20 mouse cellular contexts compared by ENCODE assay signal in the genomic region with DNA sequence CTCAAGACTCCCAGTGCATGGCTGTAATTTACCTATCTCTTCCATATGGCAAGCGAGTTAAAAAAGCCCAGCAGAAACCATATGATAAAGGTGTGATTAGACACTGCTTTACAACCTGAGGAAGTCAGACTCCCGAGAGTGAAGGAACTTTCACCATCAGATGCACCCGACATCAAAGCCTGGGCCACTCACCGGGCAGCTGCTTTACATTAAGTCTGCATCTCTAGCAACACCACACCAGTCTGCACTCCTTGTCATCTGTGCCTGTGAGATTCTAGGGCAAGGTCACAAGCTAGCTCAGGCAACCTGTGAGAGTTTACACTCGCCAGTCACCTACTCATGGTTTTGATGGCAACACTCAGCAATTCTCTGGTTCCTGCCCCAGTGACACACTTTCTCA.
DNase-seq lines count a peak whose midpoint lies in the region; ATAC-seq lines count a peak whose summit lies in the region.
"Had no signal": no experiment of that assay in that cellular context is flagged by ENCODE, and none has a peak within 500 bp of the region (broad histone marks: within the 10 kb centered on the region; RNA-seq: fewer than 3 reads in every experiment).

No protein-coding gene starts in this region.

- no peak for ATAC-seq in neural tube, embryonic 15.5 days (ENCODE audit: low FRiP score)
- ATAC-seq in embryonic facial prominence, embryonic 11.5 days (replicated peaks; ENCODE audit: insufficient number of reproducible peaks, low FRiP score, low TSS enrichment, low read depth): no peak
- ATAC-seq in limb, embryonic 12.5 days (ENCODE audit: insufficient number of reproducible peaks, insufficient read depth, low FRiP score, low TSS enrichment, low read depth): 0 out of 2 replicates have a peak, but pooled peaks have one; percentile 37
- ATAC-seq in kidney, embryonic 15.5 days (replicated peaks; ENCODE audit: low FRiP score): no peak
- ATAC-seq: forebrain, embryonic 13.5 days; forebrain, postnatal 0 days; hindbrain, postnatal 0 days had no signal

- H3K4me2 ChIP-seq in neural tube, embryonic 15.5 days: no peak overlapping the region
- H3K4me2 ChIP-seq in embryonic facial prominence, embryonic 11.5 days (ENCODE audit: low read depth, low read length): no peak overlapping the region
- H3K4me2 ChIP-seq in limb, embryonic 12.5 days: no peak overlapping the region
- H3K4me2 ChIP-seq in kidney, embryonic 15.5 days: no peak overlapping the region
- H3K4me2 ChIP-seq: embryonic facial prominence, embryonic 13.5 days; forebrain, embryonic 13.5 days; heart, embryonic 13.5 days; hindbrain, embryonic 12.5 days had no signal

- H3K9ac ChIP-seq in neural tube, embryonic 15.5 days (replicated peaks): no peak overlapping the region
- no peak overlapping the region for H3K9ac ChIP-seq in embryonic facial prominence, embryonic 11.5 days (replicated peaks; ENCODE audit: low read length)
- H3K9ac ChIP-seq in limb, embryonic 12.5 days (replicated peaks): no peak overlapping the region
- H3K9ac ChIP-seq in kidney, embryonic 15.5 days: no peak overlapping the region
- H3K9ac ChIP-seq: embryonic facial prominence, embryonic 13.5 days; forebrain, embryonic 13.5 days; forebrain, postnatal 0 days; heart, embryonic 13.5 days; hindbrain, embryonic 12.5 days had no signal

- 82% methylated on average over 5 of the region's 5 CpGs for WGBS in neural tube, embryonic 15.5 days
- 44% methylated on average over 5 of the region's 5 CpGs for WGBS in embryonic facial prominence, embryonic 11.5 days
- WGBS in limb, embryonic 12.5 days: 12% methylated on average over 5 of the region's 5 CpGs
- 52% methylated on average over 5 of the region's 5 CpGs for WGBS in kidney, embryonic 15.5 days

- H3K27ac ChIP-seq in neural tube, embryonic 15.5 days (replicated peaks): no peak overlapping the region
- no peak overlapping the region for H3K27ac ChIP-seq in embryonic facial prominence, embryonic 11.5 days (replicated peaks; ENCODE audit: low read depth, low read length)
- H3K27ac ChIP-seq in limb, embryonic 12.5 days: 0 out of 2 replicates have a peak overlapping the region, but pooled peaks have one; percentile 14
- H3K27ac ChIP-seq in kidney, embryonic 15.5 days: no peak overlapping the region
- H3K27ac ChIP-seq: forebrain, embryonic 13.5 days; gastrocnemius, adult 2 months; heart, embryonic 13.5 days; hindbrain, embryonic 12.5 days; hindbrain, postnatal 0 days had no signal

- no peaks in the 10 kb centered on the region for H3K36me3 ChIP-seq in neural tube, embryonic 15.5 days
- H3K36me3 ChIP-seq in embryonic facial prominence, embryonic 11.5 days (replicated peaks; ENCODE audit: control insufficient read depth, insufficient read depth, low read depth, low read length): no peaks in the 10 kb centered on the region
- no peaks in the 10 kb centered on the region for H3K36me3 ChIP-seq in limb, embryonic 12.5 days
- H3K36me3 ChIP-seq in kidney, embryonic 15.5 days: no peaks in the 10 kb centered on the region
- H3K36me3 ChIP-seq: embryonic facial prominence, embryonic 13.5 days; heart, embryonic 13.5 days; hindbrain, embryonic 12.5 days had no signal

- H3K4me1 ChIP-seq in neural tube, embryonic 15.5 days: peaks cover 20% of the 10 kb centered on the region
- peaks cover 4% of the 10 kb centered on the region for H3K4me1 ChIP-seq in embryonic facial prominence, embryonic 11.5 days (ENCODE audit: control insufficient read depth, insufficient read depth, low read length)
- peaks cover 71% of the 10 kb centered on the region for H3K4me1 ChIP-seq in limb, embryonic 12.5 days (replicated peaks)
- H3K4me1 ChIP-seq in kidney, embryonic 15.5 days: peaks cover 15% of the 10 kb centered on the region

- DNase-seq in neural tube, embryonic 10.5 days (ENCODE audit: extremely low spot score, low spot score): peak; percentile 43
- peak; percentile 67 for DNase-seq in embryonic facial prominence, embryonic 11.5 days (ENCODE audit: low spot score)
- no peak for DNase-seq in testis, postnatal 10 days (ENCODE audit: low spot score)
- DNase-seq: adrenal gland, adult 8-10 months; adrenal gland, postnatal 36 days; cerebellum, adult 11 months; cerebellum, adult 8-10 months; cerebellum, postnatal 14 days; forebrain, postnatal 0 days; gastrocnemius, adult 2 months; gastrocnemius, postnatal 25 days; heart, postnatal 36 days had no signal

- no peaks in the 10 kb centered on the region for H3K9me3 ChIP-seq in neural tube, embryonic 15.5 days (replicated peaks)
- H3K9me3 ChIP-seq in embryonic facial prominence, embryonic 11.5 days (replicated peaks; ENCODE audit: control insufficient read depth, low read length): no peaks in the 10 kb centered on the region
- H3K9me3 ChIP-seq in limb, embryonic 12.5 days: no peaks in the 10 kb centered on the region
- no peaks in the 10 kb centered on the region for H3K9me3 ChIP-seq in kidney, embryonic 15.5 days (replicated peaks)
- H3K9me3 ChIP-seq: forebrain, embryonic 13.5 days; heart, embryonic 13.5 days; hindbrain, embryonic 12.5 days had no signal

- no peak overlapping the region for H3K4me3 ChIP-seq in neural tube, embryonic 15.5 days (replicated peaks)
- H3K4me3 ChIP-seq in embryonic facial prominence, embryonic 11.5 days (ENCODE audit: low read depth, low read length): no peak overlapping the region
- H3K4me3 ChIP-seq in limb, embryonic 12.5 days (replicated peaks): no peak overlapping the region
- H3K4me3 ChIP-seq in kidney, embryonic 15.5 days (replicated peaks): no peak overlapping the region
- H3K4me3 ChIP-seq: embryonic facial prominence, embryonic 13.5 days; forebrain, embryonic 13.5 days; gastrocnemius, adult 2 months; heart, embryonic 13.5 days; hindbrain, embryonic 12.5 days had no signal

- H3K27me3 ChIP-seq in neural tube, embryonic 15.5 days (replicated peaks): no peaks in the 10 kb centered on the region
- H3K27me3 ChIP-seq in embryonic facial prominence, embryonic 11.5 days (ENCODE audit: control insufficient read depth, insufficient read depth, low read length): no peaks in the 10 kb centered on the region
- H3K27me3 ChIP-seq in limb, embryonic 12.5 days: no peaks in the 10 kb centered on the region
- no peaks in the 10 kb centered on the region for H3K27me3 ChIP-seq in kidney, embryonic 15.5 days
- H3K27me3 ChIP-seq: embryonic facial prominence, embryonic 13.5 days; forebrain, embryonic 13.5 days; heart, embryonic 13.5 days; hindbrain, embryonic 12.5 days had no signal
